Mouse (Mus musculus) 3T3-L1 (cell line): ENCODE data around the gene Sdhaf2.

Experiments used
- DNase-seq: peaks from one replicate; pipeline ENCODE4 v3.0.0-alpha.2; 2015; ENCODE audit warnings: low read depth, low spot score

The Sdhaf2 gene

GRCm38 (mm10) chr19:10497512-10498160, 28.3 kb downstream of the Sdhaf2 start:
- DNase-seq: peak; percentile 95

- DNase-seq: no peak
Measured at GRCm38 (mm10) chr19:10496976-10497375, 29.0 kb downstream of the Sdhaf2 start.

GRCm38 (mm10) chr19:10495670-10496069, 30.3 kb downstream of the Sdhaf2 start:
- DNase-seq: peak; percentile 21

GRCm38 (mm10) chr19:10486264-10486738, 39.6 kb downstream of the Sdhaf2 start:
- peak; percentile 87 for DNase-seq

- no peak for DNase-seq
Measured at GRCm38 (mm10) chr19:10482703-10483102, 43.2 kb downstream of the Sdhaf2 start, which contains the start of gene Ppp1r32. Ppp1r32 (minus strand) TSS chr19:10482928.

GRCm38 (mm10) chr19:10479541-10479940, 46.4 kb downstream of the Sdhaf2 start:
- no peak for DNase-seq

- DNase-seq: no peak
Measured at GRCm38 (mm10) chr19:10473779-10474178, 52.2 kb downstream of the Sdhaf2 start.

GRCm38 (mm10) chr19:10472958-10473357, 53.0 kb downstream of the Sdhaf2 start:
- DNase-seq: no peak

GRCm38 (mm10) chr19:10469171-10469658, 56.7 kb downstream of the Sdhaf2 start:
- DNase-seq: no peak

- no peak for DNase-seq
Measured at GRCm38 (mm10) chr19:10464427-10464826, 61.5 kb downstream of the Sdhaf2 start.

GRCm38 (mm10) chr19:10461584-10461983, 64.4 kb downstream of the Sdhaf2 start:
- DNase-seq: no peak

GRCm38 (mm10) chr19:10459907-10460306, 66.0 kb downstream of the Sdhaf2 start:
- DNase-seq: no peak

- peak; percentile 43 for DNase-seq
Measured at GRCm38 (mm10) chr19:10458096-10458495, 67.8 kb downstream of the Sdhaf2 start.

- DNase-seq: no peak
Measured at GRCm38 (mm10) chr19:10457484-10457800, 68.5 kb downstream of the Sdhaf2 start.

- DNase-seq: no peak
Measured at GRCm38 (mm10) chr19:10456752-10457483, 69.0 kb downstream of the Sdhaf2 start, which contains the start of gene Lrrc10b. Lrrc10b (minus strand) TSS chr19:10457473.

GRCm38 (mm10) chr19:10455437-10455806, 70.5 kb downstream of the Sdhaf2 start:
- no peak for DNase-seq

- no peak for DNase-seq
Measured at GRCm38 (mm10) chr19:10454718-10455436, 71.1 kb downstream of the Sdhaf2 start.
